Mouse (Mus musculus) liver, postnatal 0 days (tissue): ENCODE data around the gene Pip5k1c.

Experiments
- CTCF ChIP-seq: sonication (generic); IDR thresholded peaks from 2 replicates; pipeline ENCODE4 v1.5.1; 2016; ENCODE audit warnings: antibody characterized with exemption, low read depth
- EP300 ChIP-seq: IDR thresholded peaks from 2 replicates; pipeline ENCODE4 v1.6.1; 2016; ENCODE audit warnings: antibody characterized with exemption, low read depth, mild to moderate bottlenecking

GRCm38 (mm10) chr10:81289278-81289677 lies 3.5 kb upstream of the Pip5k1c start:
- TF ChIP-seq CTCF = peak; percentile 94
- no peak for TF ChIP-seq EP300
